Mouse (Mus musculus) layer of hippocampus, adult 11-12 months (tissue): ENCODE results near the gene Pycard.
A peak's percentile ranks its signal among the peaks of the same experiment; 100 is the strongest.
"Not testable (repeated sequence)": the region's sequence is repeated elsewhere in the genome, so short reads cannot be mapped to it uniquely, and the experiment has no call there.

ENCODE experiments used
- DNase-seq: peaks from one replicate; pipeline ENCODE4 v3.0.0; 2022; ENCODE audit warnings: low spot score

Gene Pycard

DNA sequence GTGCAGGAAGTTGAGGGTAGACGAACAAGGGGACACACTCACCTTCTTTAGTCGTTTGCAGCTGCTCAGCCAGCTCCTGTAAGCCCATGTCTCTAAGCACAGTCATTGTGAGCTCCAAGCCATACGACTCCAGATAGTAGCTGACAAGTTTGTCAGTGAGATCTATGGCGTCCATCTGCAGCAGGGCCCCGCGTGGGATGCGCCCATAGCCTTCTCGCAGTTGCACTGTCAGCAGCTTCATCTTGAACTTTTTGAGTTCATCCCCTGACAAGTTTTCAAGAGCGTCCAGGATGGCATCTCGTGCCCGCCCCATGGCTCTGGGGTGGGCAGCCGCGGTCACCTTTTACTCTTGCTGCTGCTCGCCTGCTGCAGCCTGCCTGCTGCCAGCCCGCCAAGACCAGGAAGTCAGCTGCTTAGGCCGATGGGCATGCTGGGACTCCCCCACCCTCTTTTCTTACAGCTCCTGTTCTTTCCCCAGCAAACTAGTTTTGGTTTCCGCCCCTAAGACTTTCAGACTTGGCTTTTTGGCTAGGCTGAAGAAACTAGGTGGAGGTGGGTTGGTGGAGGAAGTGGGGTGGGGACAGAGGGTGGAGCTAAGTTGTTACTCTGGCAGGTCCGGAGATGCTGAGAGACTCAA is at the start of gene Pycard:
Gene Pycard, minus strand, starts transcription at position 527 of the 637 bp plus-strand sequence.
- peak; percentile 27 for DNase-seq

DNA sequence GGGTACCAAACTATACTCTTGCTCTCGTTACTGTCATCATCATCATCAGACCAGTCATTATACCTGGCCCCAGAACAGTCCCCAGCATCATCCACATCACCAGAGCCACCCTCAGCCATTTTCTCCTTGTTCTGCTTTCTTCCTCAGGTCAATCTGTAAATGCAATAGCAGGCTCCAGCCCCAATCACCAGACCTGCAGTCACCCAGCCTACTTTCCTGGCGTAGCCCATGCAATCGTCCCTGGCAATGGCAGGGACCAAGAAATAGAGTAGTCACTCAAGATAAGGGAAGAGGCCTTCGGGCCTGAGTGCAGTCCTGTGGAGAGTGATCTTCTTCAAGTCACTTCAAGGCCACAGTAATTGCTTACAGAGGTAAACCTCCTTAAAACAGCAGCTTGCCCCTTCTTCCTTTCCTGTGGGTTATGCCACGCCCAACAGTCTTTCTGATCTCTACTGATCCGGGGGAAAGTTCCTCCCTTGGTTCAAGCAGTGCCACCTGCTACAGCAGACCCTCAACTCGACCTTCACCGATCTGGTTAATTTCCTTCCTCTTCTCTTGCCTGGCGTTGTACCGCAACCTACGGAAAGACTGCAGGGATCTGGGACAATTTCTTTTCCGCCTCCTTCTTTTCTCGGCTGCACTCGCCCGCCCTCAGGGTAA is 48.6 kb upstream of the Pycard start:
- DNase-seq, result not testable (repeated sequence)

DNA sequence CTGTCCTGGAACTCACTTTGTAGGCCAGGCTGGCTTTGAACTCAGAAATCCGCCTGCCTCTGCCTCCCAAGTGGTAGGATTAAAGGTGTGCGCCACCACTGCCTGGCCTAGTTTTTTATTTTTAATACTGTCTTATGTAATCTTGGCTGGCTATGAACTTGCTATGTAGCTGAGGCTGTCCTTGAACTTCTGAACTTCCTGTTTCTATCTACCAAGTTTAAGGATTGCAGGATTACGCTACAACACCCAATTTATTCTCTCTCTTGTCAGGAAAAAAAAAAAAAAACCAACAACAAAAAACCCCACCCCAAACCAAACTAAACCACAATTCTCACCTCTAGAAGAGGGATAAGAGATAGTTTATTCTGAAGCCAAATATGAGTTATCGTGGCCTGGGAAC is 39.9 kb upstream of the Pycard start:
- no peak for DNase-seq

DNA sequence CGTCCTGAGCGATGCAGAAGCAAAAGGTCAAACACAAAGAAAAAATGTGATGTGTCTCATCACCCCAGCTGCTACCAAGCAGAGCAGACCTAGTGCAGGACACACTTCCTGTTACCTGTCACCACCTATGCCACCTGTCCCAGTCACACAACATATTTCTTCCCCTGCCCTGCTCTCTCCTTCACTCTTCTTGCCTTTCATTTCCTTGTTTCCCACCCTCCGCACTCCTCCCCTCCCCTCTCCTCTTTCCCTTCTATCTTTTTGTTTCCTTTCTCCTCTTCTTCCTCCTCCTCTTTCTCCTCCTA is 39.3 kb upstream of the Pycard start:
- DNase-seq, result no peak

DNA sequence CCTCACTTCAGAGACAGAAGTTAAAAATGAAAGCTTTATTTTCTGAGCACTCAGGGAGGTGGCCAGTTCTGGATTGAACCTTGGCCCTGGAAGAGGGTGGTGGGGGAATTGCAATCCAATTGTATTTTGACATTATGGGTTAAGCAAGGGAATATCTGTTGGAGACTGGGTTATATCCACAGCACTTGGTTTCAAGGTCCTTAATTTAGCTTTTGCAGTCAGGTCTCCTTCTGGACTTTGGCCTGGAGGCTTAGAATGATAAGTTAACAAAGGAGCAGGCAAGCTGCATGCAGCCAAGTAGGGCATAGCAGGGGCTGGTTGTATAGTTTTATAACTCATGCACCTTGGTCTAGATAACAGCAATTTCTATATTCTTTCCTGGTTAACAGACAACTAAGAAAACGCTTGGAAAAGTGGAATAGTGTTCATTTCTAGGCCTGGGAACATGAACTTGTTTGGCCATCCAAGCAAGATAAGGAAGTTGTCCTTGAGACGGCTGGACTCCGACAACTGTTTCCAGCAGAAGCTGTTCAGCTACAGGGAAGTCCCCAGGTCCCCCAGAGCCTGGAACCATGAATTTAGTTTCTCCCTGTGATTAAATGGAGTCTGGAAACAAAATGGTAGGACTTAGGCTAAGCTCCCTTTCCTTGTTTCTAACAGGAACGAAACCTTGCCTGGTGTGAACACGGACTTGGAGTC is 38.8 kb upstream of the Pycard start:
- DNase-seq, result no peak

DNA sequence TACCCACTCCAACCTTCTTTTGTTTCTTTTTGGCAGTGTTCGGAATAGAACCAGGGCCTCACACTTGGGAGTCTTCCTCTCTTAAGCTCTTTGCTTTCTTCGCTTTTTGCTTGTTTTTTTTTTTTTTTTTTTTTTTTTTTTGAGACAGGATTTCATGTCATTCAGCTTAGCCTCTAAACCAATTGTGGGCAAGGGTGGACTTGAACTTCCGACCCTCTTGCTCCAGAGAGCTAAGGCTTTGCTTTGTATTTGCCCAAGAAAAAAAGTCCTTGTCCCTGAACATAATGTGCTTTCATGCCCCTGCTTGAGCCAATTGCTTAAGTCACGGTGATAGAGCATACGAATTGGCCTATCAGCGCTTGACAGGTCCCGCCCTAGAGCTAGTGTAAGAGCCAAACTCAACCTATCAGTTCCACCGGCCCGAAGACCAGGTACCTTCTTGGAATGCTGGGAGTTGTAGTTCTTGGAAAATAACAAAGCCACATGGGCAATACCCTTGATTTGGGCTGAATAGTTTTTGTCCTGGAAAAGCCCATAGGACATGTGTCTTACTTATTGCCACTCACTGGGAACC is 37.8 kb upstream of the Pycard start:
- DNase-seq, result no peak

DNA sequence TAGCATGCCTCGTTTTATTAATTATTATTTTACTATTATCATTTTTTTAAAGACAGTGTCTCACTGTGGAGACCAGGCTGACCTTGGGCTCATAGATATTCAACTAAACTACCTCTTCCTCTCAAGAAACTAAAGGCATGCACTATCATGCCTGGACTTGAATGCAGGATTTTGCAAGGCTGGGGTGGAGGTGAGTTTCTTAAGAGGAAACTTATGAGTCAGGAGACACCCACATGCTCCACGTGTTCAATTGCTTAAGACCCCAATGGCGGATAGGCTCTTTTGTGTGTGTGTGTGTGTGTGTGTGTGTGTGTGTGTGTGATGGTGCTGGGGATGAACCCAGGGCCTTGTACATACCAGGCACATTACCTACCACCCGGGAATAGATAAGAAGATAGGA is 31.7 kb upstream of the Pycard start:
- DNase-seq, result no peak

DNA sequence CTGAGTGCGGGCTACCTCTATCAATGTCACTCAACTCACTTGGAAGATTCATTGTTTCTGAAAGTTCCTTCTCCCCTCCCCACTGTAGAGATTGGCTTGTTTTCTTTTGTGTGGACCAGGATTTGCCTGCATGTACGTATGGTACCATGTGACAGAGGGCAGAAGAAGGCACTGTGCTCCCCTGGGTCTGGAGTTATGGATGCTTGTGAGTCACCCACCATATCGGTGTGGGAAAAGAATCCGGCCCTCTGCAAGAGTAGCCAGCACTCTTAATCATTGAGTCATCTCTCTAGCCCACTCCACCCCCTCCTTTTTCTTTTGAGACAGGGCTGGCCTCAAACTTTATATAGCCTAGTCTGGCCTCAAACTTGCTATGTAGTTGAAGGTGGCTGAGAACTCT is 31.3 kb upstream of the Pycard start:
- DNase-seq, result no peak

DNA sequence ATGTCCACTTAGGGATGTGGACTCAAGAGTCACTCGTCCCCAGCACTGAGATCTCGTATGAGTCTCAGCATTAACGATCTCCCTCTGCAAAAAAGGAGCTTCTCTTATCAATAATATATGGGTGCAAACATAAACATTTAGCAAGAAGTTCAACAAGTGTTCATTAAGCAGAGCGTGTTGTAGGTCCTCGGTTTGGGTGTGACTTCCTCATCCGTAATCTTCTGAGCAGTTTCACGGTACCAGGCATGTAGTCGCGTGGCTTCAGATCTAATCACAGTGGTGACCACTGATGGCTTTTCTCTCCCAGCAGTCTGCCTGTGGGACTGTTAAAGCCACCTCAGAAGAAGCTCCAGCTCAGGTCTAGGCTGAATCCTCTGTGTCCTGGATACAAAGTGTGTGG is 30.7 kb upstream of the Pycard start:
- DNase-seq, result no peak

DNA sequence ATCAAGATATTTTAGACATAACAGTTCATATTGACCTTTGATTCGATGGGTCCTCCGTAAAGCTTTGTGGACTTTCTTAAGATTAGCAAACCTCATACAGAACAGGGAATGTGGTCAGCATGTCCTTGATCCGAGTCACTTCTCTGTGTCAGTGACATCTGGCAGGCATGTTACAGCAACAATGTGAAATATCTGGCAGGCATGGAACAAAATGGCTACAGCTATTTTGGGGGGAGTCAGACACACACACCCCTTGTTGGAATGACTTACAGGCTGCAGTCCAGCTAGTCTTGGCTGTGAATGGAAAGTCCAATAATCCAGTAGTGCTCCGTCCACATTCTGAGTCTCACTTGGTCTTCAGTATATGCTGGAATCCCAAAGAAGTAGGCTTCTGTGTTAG is 29.9 kb upstream of the Pycard start:
- DNase-seq, result no peak

DNA sequence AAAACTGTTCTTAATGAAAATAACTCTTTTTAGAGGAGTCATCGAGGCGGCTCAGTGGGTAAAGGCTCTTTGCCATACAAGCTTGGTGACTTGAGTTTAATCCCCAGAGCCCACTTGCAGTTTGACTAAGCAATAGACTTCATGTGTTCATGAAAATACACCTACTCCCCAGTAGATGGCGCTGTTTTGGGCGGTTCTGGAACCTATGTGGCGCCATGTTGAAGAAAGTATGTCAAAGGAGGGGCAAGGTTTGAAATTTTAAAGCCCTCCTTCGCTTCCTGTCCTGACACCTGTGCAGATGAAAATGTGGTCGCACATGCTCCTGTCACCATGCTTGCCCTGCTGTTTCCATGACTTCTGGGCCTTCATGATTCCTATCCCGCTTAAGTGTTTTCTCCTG is 29.3 kb upstream of the Pycard start:
- no peak for DNase-seq

DNA sequence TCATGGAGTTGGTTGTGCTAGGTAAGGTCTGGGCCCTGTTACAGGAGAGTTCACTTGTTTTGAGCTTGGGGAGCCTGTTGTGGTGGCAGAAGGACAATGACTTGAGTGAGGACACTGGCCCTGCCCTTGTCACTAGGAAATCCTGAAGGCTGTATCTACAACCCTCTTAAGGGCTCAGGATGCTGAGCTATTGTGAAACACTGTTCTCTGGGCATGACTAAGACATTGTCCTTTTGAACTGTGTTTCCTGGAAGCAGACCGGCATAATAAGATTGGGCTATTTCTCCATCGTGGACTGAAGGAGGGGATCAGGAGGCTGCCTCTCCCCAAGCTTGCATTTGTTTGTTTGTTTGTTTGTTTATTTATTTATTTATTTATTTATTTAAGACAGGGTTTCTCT is 25.5 kb upstream of the Pycard start:
- no peak for DNase-seq

DNA sequence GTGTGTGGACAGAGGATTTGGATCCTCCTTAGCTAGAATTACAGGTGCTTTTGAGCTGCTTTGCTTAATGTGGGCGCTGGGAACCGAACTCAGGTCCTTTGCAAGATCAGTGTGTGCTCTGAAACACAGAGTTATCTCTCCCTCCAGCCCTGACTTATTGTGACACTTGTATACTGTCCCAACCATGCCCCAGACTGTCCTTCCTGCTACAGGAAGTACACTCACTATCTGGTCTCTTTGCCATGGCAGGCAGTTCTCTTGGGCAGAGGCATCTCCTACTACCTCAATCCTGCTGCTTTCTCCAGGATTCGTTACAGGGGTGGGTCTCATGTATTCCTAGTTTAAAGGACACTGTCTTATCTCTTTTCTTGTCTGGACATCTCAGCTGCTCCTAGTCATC is 24.6 kb upstream of the Pycard start:
- DNase-seq, result no peak

DNA sequence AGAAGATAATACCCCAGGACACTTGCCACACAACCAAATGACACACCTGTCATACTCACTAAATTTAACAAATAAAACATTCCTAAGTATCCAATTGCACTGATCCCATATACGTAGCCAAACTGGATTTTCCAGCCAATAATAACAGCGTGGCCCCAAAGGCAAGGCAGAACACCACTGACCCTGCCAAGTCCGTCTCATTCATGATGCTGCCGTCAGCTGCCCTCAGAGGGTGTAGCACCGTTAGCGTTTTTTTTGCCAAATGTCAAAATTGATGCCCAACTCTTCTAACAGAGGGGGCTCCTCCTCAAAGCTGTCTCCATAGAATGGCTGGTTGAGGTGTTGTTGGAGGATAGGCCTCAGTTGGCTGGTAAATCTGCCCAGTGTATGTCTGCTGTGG is 23.0 kb upstream of the Pycard start:
- no peak for DNase-seq

DNA sequence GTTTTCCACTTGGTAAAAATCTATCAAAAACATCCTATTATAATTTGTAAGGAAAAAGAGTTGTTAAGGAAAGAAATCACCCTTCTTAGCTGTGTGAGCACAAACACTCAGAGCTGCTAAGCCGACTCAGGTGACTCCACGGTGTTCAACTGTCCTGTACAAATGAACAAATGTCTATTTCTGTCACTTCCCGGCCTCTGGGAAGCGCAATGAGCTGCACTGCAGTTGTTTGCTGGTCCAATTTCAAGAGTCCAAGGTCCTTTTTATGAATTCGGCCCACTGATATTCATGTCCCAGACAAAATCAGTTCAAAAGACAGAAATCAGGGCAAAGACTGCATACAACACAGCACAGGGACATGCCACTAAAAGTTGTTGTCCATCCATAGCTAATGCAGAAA is 22.5 kb upstream of the Pycard start:
- not testable (repeated sequence) for DNase-seq

DNA sequence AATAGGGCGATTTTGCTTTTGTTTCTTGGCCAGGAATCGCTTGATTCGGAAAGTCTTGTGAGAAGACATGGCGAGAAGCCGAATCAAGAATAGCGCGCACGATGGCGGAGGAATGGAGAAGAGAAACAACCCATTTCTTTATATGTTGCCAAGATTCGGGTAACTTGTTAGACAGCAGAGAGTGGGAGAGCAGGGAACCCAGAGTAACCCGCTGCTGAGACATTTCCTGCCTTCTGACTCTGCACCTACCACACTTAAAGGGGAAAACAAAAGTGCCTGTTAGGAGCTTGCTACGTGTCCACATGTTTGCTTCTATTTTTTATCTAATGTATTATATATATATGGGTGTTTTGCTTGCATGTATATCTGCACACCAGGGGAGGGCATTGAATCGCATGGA is 19.4 kb upstream of the Pycard start:
- no peak for DNase-seq

DNA sequence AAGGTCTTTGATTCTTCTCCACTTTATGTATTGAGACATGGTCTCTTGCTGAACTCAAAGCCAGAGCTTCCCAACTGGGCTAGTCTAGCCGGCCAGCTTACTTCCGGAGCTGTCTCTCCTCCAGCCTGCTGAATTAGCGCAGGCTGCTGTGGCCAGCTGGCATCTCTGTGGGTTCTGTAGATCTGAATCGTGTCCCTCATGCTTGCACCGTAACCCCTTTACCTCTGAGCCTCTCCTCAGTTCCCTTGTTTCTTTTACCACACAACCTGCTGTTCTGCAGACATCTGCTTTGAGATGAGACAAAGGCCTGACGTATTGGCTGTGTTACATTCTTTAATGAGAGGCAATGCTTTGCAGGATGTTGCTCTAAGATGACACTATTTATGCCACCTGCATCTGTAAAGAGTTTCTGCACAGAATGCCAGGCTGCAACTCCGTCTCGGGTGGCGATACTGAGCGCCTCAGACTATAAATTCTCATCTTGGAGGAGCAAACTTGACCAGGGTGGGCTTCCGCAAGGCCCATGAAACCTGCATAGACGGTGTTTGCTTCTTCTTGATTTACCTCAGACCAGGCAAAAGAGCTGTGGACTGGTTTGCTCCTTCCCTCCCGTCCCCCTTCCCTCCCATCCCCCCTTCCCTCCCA is 18.6 kb upstream of the Pycard start:
- no peak for DNase-seq

DNA sequence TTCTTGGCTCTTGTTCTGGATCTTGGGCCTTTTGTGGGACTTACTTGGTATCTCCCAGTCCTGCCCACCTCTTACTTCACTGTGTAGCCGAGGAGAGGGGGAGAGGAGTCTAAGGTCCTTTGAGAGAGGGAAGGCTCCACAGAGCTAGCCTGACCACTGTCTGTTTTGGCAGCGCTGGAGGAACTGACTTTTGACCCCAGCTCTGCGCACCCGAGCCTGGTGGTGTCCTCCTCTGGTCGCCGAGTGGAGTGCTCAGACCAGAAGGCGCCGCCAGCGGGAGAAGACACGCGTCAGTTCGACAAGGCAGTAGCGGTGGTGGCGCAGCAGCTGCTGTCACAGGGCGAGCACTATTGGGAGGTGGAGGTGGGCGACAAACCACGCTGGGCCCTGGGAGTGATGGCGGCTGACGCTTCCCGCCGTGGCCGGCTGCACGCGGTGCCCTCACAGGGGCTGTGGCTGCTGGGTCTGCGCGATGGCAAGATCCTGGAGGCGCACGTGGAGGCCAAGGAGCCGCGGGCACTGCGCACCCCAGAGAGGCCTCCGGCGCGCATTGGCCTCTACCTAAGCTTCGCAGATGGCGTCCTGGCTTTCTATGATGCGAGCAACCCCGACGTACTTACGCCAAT is 16.2 kb upstream of the Pycard start:
- DNase-seq, result no peak

DNA sequence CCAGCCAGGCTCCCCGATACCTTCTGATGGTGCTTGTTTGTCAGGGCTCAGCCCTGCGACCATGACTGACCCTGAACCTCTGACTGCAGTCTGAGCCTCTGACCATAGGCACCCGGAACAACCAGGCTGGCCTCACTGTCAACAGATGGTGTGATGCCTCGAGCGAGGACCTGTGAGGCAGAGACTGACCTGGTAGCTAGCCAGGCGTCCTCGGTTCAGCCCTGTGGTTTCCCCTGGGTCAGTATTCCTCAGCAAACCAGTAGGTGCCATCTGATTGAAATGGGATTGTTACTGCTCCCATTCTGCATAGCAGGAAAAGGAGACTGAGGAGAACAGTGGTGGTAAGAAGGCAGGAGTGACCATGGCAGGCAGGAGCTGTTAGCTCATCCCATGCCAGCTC is 12.5 kb upstream of the Pycard start:
- no peak for DNase-seq

DNA sequence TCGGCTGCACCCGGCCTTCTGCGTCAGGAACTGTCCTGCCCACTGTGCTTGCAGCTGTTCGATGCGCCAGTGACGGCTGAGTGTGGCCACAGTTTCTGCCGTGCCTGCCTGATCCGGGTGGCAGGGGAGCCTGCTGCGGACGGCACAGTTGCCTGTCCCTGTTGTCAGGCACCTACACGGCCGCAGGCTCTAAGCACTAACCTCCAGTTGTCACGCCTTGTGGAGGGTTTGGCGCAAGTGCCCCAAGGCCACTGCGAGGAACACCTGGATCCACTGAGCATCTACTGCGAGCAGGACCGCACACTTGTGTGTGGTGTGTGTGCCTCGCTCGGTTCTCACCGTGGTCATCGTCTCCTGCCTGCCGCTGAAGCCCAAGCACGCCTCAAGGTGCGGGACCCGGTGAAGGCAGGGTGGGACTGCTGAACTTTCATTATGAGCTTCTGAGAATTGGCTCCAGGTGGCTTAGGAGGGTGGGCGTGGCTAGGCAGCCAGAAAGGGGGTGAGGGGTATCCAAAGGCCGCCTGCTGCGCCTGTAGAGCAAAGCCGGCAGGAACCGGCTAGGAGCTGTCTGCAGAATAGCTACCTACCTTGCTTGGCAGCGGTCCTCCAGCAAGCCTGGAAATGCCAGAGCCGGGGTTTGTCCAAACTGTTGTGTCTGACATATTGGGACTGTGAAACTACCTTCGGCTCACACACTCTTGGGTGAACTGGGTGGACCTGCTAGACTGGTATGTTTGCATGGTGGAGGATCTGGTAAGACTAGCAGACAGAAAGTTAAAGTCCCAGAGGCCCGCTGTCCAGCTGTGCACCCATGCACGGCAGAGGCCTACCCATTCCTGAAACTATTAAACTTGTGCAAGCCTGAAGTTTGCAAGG is 11.1 kb upstream of the Pycard start:
- no peak for DNase-seq

DNA sequence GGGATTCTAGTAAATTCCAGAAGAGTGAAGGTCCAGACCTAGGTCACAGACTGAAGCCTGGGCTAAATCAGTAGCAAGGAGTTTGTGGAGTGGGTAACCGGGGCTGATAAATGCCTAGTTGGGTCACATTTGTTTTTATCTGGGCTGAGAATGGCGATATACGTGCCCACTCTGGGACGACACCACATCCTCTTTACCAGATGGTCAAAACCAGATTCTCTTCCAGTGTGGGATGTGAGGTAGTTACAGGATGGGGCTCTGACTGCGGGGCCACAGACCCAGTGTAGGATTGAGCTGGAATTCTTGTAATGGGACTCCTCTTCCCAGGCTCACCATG is 10.5 kb upstream of the Pycard start:
- no peak for DNase-seq

DNA sequence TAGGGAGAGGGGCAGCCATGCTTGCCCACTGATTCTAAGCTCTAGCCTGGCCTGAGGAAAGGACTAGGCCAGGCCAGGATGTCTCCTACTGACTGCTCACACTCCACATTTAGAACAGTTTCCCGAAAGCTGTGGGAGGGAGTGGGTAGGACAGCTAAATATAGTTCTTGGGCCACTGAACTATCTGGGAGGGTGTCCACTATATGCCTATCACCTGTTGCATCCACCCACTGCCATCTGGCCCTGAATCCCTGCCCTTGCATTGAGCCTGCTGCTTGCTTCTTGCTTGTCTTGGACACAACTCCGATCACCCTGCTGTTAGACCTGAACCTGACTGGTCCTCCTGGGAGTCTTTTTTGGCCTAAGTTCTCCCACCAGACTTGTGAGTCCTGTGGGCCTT is 10.0 kb upstream of the Pycard start, which contains the start of gene Trim72:
Gene Trim72, plus strand, starts transcription at position 262 of the 400 bp plus-strand sequence.
- no peak for DNase-seq
